Mouse (Mus musculus) hindbrain, embryonic 11.5 days (tissue): Measurements from ENCODE around the gene Rassf2. TPM values are rescaled to one million over a fixed set of nuclear protein-coding genes. Genes with fewer than 3 reads are reported as not detected.
A peak's percentile ranks its signal among the peaks of the same experiment; 100 is the strongest.

Source experiments
- ATAC-seq: fragments of 200-750 bp; cut with Nextera tagmentation; 2 replicates; pipeline ENCODE4 v1.8.0; 2017; ENCODE audit warnings: mild to moderate bottlenecking, moderate TSS enrichment, moderate library complexity; ENCODE audit not compliant: low FRiP score
- DNase-seq: peaks from one replicate; pipeline ENCODE4 v3.0.0-alpha.2; 2015; ENCODE audit warnings: low spot score
- H3K27ac ChIP-seq: fragments of 300-500 bp; sonication (generic); 2 replicates; pipeline ENCODE4 v1.5.1; 2014; ENCODE audit warnings: mild to moderate bottlenecking, low read depth, low read length
- H3K27me3 ChIP-seq: fragments of 300-500 bp; sonication (generic); 2 replicates; pipeline ENCODE4 v1.6.1; 2014; ENCODE audit warnings: mild to moderate bottlenecking, low read length, moderate library complexity, mixed read lengths; ENCODE audit not compliant: control insufficient read depth, insufficient read depth
- H3K36me3 ChIP-seq: fragments of 300-500 bp; sonication (generic); 2 replicates; pipeline ENCODE4 v1.6.1; 2014; ENCODE audit warnings: mild to moderate bottlenecking, low read length, moderate library complexity, mixed read lengths; ENCODE audit not compliant: control insufficient read depth, insufficient read depth
- H3K4me1 ChIP-seq: fragments of 300-500 bp; sonication (generic); replicated peaks from 2 replicates; pipeline ENCODE4 v1.6.1; 2014; ENCODE audit warnings: low read length, mixed read lengths; ENCODE audit not compliant: control insufficient read depth, insufficient read depth
- H3K4me2 ChIP-seq: fragments of 300-500 bp; sonication (generic); replicated peaks from 2 replicates; pipeline ENCODE4 v1.6.1; 2014; ENCODE audit warnings: mild to moderate bottlenecking, low read depth, low read length
- H3K4me3 ChIP-seq: fragments of 300-500 bp; sonication (generic); 2 replicates; pipeline ENCODE4 v1.5.1; 2014; ENCODE audit warnings: low read depth, low read length
- H3K9ac ChIP-seq: fragments of 300-500 bp; sonication (generic); 2 replicates; pipeline ENCODE4 v1.6.1; 2014; ENCODE audit warnings: low read depth, low read length
- H3K9me3 ChIP-seq: fragments of 300-500 bp; sonication (generic); 2 replicates; pipeline ENCODE4 v1.6.1; 2016; ENCODE audit warnings: low read length; ENCODE audit not compliant: control insufficient read depth
- WGBS: fragments of 180-500 bp; shearing (Covaris S2); extraction: QIAGEN DNeasy Blood & Tissue Kit; methylation state at CpG from one replicate; pipeline ENCODE4 v1.1.7; 2014; 5-methylcytosine and 5-hydroxymethylcytosine counted together
- polyA plus RNA-seq: library from polyadenylated mRNA; unstranded; fragments of >200 nt; fragmentation: Nextera tagmentation; extraction: Ambion mirVana; gene quantifications from 2 replicates; pipeline ENCODE4 v1.2.1, GENCODE M21; 2014

The Rassf2 gene
- polyA plus RNA-seq, 1 experiment from 2014 or later: 27.2 TPM

DNA sequence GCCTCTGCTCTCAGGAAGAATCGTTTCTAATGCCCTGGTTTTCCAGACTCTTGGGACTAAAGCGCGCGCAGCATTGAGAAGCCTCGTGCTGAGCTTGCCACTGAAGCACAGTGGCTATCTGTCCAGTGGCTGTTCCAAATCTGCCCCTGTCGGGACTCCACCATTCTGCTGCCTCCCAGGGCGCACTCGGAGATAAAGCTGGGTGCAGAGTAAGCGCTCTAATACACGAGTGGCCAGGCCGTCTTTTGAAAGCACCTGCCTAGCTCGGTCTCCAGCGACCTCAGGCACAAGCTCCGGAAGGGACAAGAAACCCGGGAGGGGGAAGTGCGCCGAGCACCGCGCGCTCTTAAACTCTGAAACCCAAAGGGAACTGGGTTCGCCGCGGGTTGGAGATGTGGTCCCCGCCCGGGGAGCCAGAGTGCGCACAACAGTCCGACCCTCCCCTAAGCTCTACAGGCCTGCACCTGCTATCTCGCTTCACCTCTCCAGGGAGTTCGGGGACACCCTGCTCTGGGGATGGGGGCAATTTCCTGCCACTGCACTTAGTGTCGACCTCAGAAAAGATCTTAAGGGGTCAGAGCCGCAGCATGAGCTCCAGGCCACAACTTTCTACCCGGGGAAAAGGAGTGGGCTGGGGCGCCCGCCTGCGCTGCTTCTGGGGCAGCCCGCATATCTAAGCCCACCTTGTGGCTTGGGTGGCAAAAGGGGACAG, 1.0 kb downstream of the Rassf2 start:
- Histone ChIP-seq H3K27me3 (no peaks in the 10 kb centered on the region), H3K4me3 (peak overlapping the region; percentile 72), H3K9me3 (no peaks in the 10 kb centered on the region), H3K27ac (peak overlapping the region; percentile 91), H3K4me1 (peaks cover 10% of the 10 kb centered on the region; the same call in 1 of the 2 replicates), H3K4me2 (peak overlapping the region; percentile 69), H3K9ac (peak overlapping the region; percentile 81), H3K36me3 (no peaks in the 10 kb centered on the region)
- ATAC-seq (peak; percentile 41), DNase-seq (peak; percentile 64)
- under 1% methylated on average over 35 of the region's 36 CpGs for WGBS

DNA sequence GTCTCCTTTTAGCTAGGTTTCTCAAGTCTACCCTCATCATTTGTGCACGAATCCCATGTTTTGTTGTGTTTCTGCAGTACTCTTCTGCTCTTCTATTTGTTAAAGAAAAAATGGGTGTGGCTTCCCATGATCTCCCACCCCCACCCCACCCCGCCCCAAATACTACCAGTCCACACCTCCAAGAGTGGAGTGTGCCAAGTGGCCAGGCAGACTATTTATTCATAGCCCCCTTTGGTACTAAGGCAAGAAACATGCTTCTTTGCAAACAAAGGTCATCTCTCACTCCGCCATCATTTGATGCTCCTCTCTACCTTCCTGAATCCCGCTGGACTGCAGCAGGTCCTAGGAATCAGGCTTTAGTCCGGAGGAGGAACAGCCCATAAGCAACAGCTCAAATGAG, 2.0 kb downstream of the Rassf2 start:
- H3K27me3 ChIP-seq: no peaks in the 10 kb centered on the region
- H3K4me3 ChIP-seq: peak overlapping the region; percentile 72
- peak overlapping the region; percentile 81 for H3K9ac ChIP-seq
- H3K36me3 ChIP-seq: no peaks in the 10 kb centered on the region
- no peaks in the 10 kb centered on the region for H3K9me3 ChIP-seq
- DNase-seq: no peak
- H3K4me2 ChIP-seq: peak overlapping the region; percentile 69
- no peak for ATAC-seq
- no peak overlapping the region for H3K27ac ChIP-seq
- WGBS: 45% methylated on average over 5 of the region's 5 CpGs
- peaks cover 10% of the 10 kb centered on the region; the same call in 1 of the 2 replicates for H3K4me1 ChIP-seq

DNA sequence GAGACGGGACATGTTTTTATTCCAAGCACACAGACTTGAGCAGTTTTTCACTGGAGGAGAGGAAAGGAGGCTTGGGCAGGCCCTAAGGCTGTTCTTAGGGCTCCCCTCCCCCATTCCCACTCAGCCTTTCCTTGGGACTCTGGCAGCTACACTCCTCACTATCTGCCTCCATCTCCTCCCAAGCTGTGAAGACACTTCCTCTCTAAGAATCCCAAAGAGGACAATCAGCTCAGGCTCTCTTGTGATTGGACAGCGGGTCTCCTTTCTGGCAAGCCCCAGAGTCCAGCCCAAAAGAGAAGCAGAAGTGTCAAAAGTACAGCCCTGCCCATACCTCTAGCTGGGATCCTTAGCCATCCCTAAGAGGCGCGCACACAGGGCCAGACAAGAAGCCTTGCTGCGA, 2.7 kb downstream of the Rassf2 start:
- peaks cover 10% of the 10 kb centered on the region; the same call in 1 of the 2 replicates for H3K4me1 ChIP-seq
- DNase-seq (no peak), ATAC-seq (no peak)
- H3K36me3 ChIP-seq: no peaks in the 10 kb centered on the region
- no peaks in the 10 kb centered on the region for H3K27me3 ChIP-seq
- H3K9ac ChIP-seq: no peak overlapping the region
- no peak overlapping the region for H3K4me2 ChIP-seq
- H3K4me3 ChIP-seq: no peak overlapping the region
- no peaks in the 10 kb centered on the region for H3K9me3 ChIP-seq
- H3K27ac ChIP-seq: no peak overlapping the region
- 59% methylated on average over 5 of the region's 5 CpGs for WGBS

DNA sequence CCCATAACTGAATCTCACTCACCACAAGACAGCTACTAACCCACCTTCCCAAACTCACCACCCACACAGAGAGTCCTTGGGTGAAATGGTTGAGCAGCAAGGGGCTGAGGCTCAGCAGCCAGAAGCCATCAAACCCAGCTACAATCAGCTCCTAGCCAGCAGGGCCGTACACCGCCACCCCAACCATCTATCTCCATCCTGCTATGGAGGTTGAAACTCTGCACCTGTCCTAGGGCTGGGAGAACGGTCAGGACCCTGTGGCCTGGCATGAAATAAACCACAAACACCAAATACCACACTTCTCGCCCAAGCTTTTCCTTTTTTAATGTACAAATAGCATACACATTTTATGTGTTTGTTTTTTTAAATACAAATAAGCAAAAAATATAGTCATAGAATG, 6.0 kb downstream of the Rassf2 start:
- no peak overlapping the region for H3K4me3 ChIP-seq
- H3K4me2 ChIP-seq: no peak overlapping the region
- WGBS: 87% methylated on average over 4 of the region's 4 CpGs
- ATAC-seq (no peak), DNase-seq (no peak)
- H3K4me1 ChIP-seq: peaks cover 5% of the 10 kb centered on the region; the same call in 1 of the 2 replicates
- H3K27ac ChIP-seq: no peak overlapping the region
- H3K9ac ChIP-seq: no peak overlapping the region
- H3K9me3 ChIP-seq: no peaks in the 10 kb centered on the region
- H3K27me3 ChIP-seq: no peaks in the 10 kb centered on the region
- H3K36me3 ChIP-seq: no peaks in the 10 kb centered on the region

DNA sequence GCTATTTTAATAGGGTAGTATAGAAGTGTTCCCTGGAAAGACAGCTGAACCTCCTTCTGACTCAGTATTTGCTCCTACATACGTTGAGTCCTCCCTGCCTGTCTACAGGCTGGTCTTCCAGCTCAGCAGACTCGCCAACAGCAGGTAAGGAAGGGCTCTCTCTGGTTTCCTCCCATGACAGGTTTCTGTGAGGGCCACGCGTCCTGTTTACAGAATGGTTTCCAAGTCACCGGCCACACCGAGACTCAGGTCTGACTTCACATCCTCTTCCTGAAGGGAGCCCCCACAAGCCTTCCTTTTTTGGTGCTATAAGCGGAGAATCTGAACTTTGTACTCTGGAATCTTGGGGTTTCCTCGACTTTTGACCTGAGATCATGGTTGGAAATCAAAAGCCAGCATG, 7.4 kb downstream of the Rassf2 start:
- no peak overlapping the region for H3K4me3 ChIP-seq
- DNase-seq: no peak
- H3K9ac ChIP-seq: no peak overlapping the region
- H3K27me3 ChIP-seq: no peaks in the 10 kb centered on the region
- no peaks in the 10 kb centered on the region for H3K4me1 ChIP-seq
- H3K9me3 ChIP-seq: no peaks in the 10 kb centered on the region
- no peak overlapping the region for H3K4me2 ChIP-seq
- H3K27ac ChIP-seq: no peak overlapping the region
- no peak for ATAC-seq
- H3K36me3 ChIP-seq: peaks cover 2% of the 10 kb centered on the region; the same call in 1 of the 2 replicates
- WGBS: 90% methylated on average over 8 of the region's 8 CpGs

DNA sequence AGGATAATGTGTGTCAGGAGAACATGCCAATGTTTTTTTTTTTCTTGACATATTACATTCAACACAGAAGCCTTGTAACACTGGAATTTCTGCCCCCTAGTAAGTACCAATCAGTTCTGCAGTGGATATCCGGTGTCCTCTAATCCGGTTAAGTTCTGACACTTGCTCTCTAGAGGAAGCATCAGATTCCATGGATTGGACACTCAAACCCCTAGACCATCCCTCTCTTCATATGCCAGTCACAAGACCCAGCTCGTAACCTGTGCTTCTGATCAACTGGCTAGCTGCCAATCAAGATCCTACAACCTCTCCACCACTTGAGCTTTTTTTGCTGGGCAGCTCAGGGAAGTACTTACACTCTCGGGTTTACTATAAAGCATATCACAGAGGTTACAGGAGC, 8.4 kb downstream of the Rassf2 start:
- DNase-seq (no peak), ATAC-seq (no peak)
- no peak overlapping the region for H3K9ac ChIP-seq
- no peaks in the 10 kb centered on the region for H3K4me1 ChIP-seq
- peaks cover 2% of the 10 kb centered on the region; the same call in 1 of the 2 replicates for H3K36me3 ChIP-seq
- no peak overlapping the region for H3K27ac ChIP-seq
- H3K4me3 ChIP-seq: no peak overlapping the region
- WGBS: 86% methylated on average over 4 of the region's 4 CpGs
- no peaks in the 10 kb centered on the region for H3K9me3 ChIP-seq
- no peak overlapping the region for H3K4me2 ChIP-seq
- no peaks in the 10 kb centered on the region for H3K27me3 ChIP-seq

DNA sequence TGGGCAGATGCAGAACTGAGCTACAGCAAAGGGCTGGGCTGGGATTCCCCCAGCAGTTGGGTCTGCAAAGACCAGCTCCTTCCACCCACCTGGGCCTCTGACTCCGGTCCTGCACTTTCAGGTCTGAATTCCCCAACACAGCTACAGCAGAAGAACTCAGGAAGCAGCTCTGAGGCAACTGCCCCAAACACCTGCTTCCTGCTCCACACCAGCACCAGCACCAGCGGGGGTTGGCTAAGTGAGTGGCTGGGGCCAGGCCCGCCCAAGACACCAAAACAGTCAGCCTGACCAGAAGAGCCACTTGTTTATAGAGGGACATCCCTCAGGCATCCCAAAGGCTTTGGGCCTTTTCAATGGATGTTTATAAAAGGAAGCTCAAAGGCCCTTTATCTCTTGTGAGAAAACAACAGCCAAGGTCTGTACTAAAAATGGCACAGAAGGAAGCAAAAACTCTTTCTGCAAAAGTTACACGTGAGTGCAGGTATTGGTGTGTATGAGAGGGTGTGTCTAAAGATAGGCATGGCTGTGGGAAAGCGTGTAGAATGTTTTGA, 9.0 kb downstream of the Rassf2 start:
- H3K4me2 ChIP-seq: no peak overlapping the region
- ATAC-seq (no peak), DNase-seq (no peak)
- H3K4me1 ChIP-seq: no peaks in the 10 kb centered on the region
- H3K27me3 ChIP-seq: no peaks in the 10 kb centered on the region
- no peak overlapping the region for H3K4me3 ChIP-seq
- 67% methylated on average over 5 of the region's 5 CpGs for WGBS
- H3K27ac ChIP-seq: no peak overlapping the region
- H3K36me3 ChIP-seq: peaks cover 2% of the 10 kb centered on the region; the same call in 1 of the 2 replicates
- H3K9me3 ChIP-seq: no peaks in the 10 kb centered on the region
- H3K9ac ChIP-seq: no peak overlapping the region

DNA sequence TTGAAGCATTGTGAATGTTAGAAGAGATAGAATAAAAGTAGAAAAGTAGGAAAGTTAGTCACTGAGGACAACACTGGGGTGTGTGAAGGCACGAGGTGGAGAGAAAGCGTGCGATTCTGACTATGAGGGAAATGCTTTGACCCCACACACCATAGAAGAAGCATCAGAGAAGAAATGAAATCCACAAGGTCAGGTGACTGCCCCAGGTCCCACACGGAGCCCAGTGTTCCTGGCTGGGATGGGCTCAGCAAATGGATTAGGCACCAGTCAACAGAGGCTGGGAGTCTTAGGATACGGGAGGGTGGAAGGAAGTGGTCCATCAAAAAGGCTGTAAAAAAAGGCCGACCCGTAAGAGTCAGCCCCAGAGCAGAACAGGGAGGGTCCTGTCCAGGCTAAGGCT, 9.6 kb downstream of the Rassf2 start:
- no peak overlapping the region for H3K9ac ChIP-seq
- no peak overlapping the region for H3K27ac ChIP-seq
- H3K9me3 ChIP-seq: no peaks in the 10 kb centered on the region
- peaks cover 2% of the 10 kb centered on the region; the same call in 1 of the 2 replicates for H3K36me3 ChIP-seq
- no peak overlapping the region for H3K4me2 ChIP-seq
- 82% methylated on average over 7 of the region's 7 CpGs for WGBS
- DNase-seq: no peak
- no peak for ATAC-seq
- no peaks in the 10 kb centered on the region for H3K27me3 ChIP-seq
- H3K4me1 ChIP-seq: no peaks in the 10 kb centered on the region
- no peak overlapping the region for H3K4me3 ChIP-seq

DNA sequence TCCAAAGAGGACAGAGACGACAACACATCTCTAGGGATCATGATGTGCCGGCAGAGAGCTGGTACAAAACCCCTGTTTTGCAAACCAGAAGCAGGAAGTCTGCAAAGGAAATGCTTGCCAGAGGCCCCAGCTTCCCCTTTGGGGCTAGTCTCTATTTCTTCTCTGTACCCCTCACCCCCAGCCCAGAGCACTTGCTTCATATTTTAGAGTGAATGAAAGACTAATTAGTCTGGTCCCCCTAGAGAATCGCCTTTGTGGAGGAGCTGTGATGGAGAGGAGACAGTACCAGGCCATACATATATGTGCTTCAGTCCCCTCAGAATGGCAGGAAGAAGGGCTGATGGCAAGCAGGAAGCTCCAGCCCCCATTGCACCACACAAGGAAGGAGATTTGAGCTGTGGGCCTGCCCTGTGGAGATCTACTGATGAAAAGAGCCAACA, 10.7 kb downstream of the Rassf2 start:
- ATAC-seq (no peak), DNase-seq (no peak)
- Histone ChIP-seq H3K9me3 (no peaks in the 10 kb centered on the region), H3K4me3 (no peak overlapping the region), H3K4me1 (no peaks in the 10 kb centered on the region), H3K36me3 (peaks cover 2% of the 10 kb centered on the region; the same call in 1 of the 2 replicates), H3K4me2 (no peak overlapping the region), H3K27ac (no peak overlapping the region), H3K27me3 (no peaks in the 10 kb centered on the region), H3K9ac (no peak overlapping the region)
- 83% methylated on average over 3 of the region's 3 CpGs for WGBS
